Comparison of ENCODE assay signal across 8 mouse cellular contexts in the genomic region with DNA sequence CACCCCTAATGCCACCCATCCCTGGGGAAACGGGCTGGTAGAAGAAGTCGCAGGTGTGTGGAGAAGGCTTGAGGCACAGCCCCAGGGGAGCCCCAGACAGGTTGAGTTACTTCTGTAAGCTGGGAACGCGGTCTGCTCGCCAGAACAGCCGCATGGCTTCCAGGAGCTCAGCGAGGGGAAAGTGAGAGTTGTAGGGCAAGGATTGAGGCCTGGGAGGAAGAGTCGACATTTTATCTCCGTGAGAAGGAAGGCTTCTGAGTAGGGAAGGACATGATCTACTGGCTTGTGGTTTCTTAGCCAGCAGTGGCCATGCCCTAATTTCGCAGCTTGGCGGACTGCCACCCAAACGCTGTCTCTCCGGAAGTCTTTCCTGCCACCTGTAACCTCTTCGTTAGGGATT. TPM values are rescaled to one million over a fixed set of nuclear protein-coding genes. Genes with fewer than 3 reads are reported as not detected.
DNase-seq lines count a peak whose midpoint lies in the region; ATAC-seq lines count a peak whose summit lies in the region.

No protein-coding gene starts in this region.

- DNase-seq in gastrocnemius, postnatal 10 days: peak; percentile 25
- no peak for DNase-seq in gastrocnemius, adult 18-20 months (ENCODE audit: low spot score)
- DNase-seq in cerebellum, postnatal 10 days: peak; percentile 69 to 73
- no peak for DNase-seq in liver, embryonic 13.5 days
- no peak for DNase-seq in right cerebral cortex, adult 18-20 months

- no peaks in the 10 kb centered on the region for H3K36me3 ChIP-seq in hindbrain, embryonic 13.5 days
- H3K36me3 ChIP-seq in liver, embryonic 13.5 days: no peaks in the 10 kb centered on the region
- no peaks in the 10 kb centered on the region for H3K36me3 ChIP-seq in stomach, embryonic 14.5 days (ENCODE audit: control insufficient read depth, insufficient read depth, low read length)

- ATAC-seq in CD4-positive, CD25-positive, alpha-beta regulatory T cell, adult 4 months: peak; percentile 13
- ATAC-seq in hindbrain, embryonic 13.5 days (ENCODE audit: low FRiP score): no peak
- no peak for ATAC-seq in liver, embryonic 13.5 days (ENCODE audit: low read depth)
- no peak for ATAC-seq in stomach, embryonic 14.5 days (ENCODE audit: insufficient number of reproducible peaks, insufficient read depth, low FRiP score, low read depth)

- peak overlapping the region; percentile 80; the same call in 1 of the 2 replicates for H3K9ac ChIP-seq in hindbrain, embryonic 13.5 days
- H3K9ac ChIP-seq in liver, embryonic 13.5 days: no peak overlapping the region
- no peak overlapping the region for H3K9ac ChIP-seq in stomach, embryonic 14.5 days (replicated peaks; ENCODE audit: low read depth, low read length)

- peaks cover 53% of the 10 kb centered on the region for H3K27me3 ChIP-seq in hindbrain, embryonic 13.5 days
- peaks cover 53% of the 10 kb centered on the region for H3K27me3 ChIP-seq in liver, embryonic 13.5 days
- peaks cover 19% of the 10 kb centered on the region for H3K27me3 ChIP-seq in stomach, embryonic 14.5 days (ENCODE audit: control insufficient read depth, insufficient read depth, low read length)

- H3K4me1 ChIP-seq in hindbrain, embryonic 13.5 days (replicated peaks): peaks cover 16% of the 10 kb centered on the region
- 0 out of 2 replicates have a peak, but pooled peaks cover 4% of the 10 kb centered on the region for H3K4me1 ChIP-seq in liver, embryonic 13.5 days (replicated peaks)
- no peaks in the 10 kb centered on the region for H3K4me1 ChIP-seq in stomach, embryonic 14.5 days (ENCODE audit: control insufficient read depth, insufficient read depth, low read length)

- H3K27ac ChIP-seq in hindbrain, embryonic 13.5 days: no peak overlapping the region
- no peak overlapping the region for H3K27ac ChIP-seq in liver, embryonic 13.5 days
- no peak overlapping the region for H3K27ac ChIP-seq in stomach, embryonic 14.5 days (ENCODE audit: low read length)

- peak overlapping the region; percentile 96 for H3K4me2 ChIP-seq in hindbrain, embryonic 13.5 days
- peak overlapping the region; percentile 64; the same call in 1 of the 2 replicates for H3K4me2 ChIP-seq in liver, embryonic 13.5 days
- peak overlapping the region; percentile 96 for H3K4me2 ChIP-seq in stomach, embryonic 14.5 days (replicated peaks; ENCODE audit: low read depth, low read length)

- 7% methylated on average over 14 of the region's 14 CpGs for WGBS in hindbrain, embryonic 13.5 days
- WGBS in liver, embryonic 13.5 days (ENCODE audit: insufficient replicate concordance): 6% methylated on average over 14 of the region's 14 CpGs
- 2% methylated on average over 14 of the region's 14 CpGs for WGBS in stomach, embryonic 14.5 days

- no peaks in the 10 kb centered on the region for H3K9me3 ChIP-seq in hindbrain, embryonic 13.5 days
- H3K9me3 ChIP-seq in liver, embryonic 13.5 days (replicated peaks): no peaks in the 10 kb centered on the region
- no peaks in the 10 kb centered on the region for H3K9me3 ChIP-seq in stomach, embryonic 14.5 days (ENCODE audit: control insufficient read depth, low read depth, low read length)

- H3K4me3 ChIP-seq in hindbrain, embryonic 13.5 days: peak overlapping the region; percentile 68
- peak overlapping the region; percentile 43 for H3K4me3 ChIP-seq in liver, embryonic 13.5 days (replicated peaks)
- peak overlapping the region; percentile 49; the same call in 1 of the 2 replicates for H3K4me3 ChIP-seq in stomach, embryonic 14.5 days (ENCODE audit: low read depth, low read length)

RNA-seq across cellular contexts. Expression of gene Dnajc6, which starts 0.9 kb away (rescaled TPM):
- total RNA-seq in gastrocnemius, postnatal 10 days (2021): under 1 TPM; 0.73 to 0.90 TPM
- under 1 TPM; 0.19 to 0.41 TPM for total RNA-seq in gastrocnemius, adult 18-20 months (2021)
- 1 to 10 TPM; 2.3 to 3.1 TPM for polyA plus RNA-seq in CD4-positive, CD25-positive, alpha-beta regulatory T cell, adult 4 months (2017; shearing (Covaris generic))
- polyA plus RNA-seq in hindbrain, embryonic 13.5 days (2015; fragmentation: Nextera tagmentation; extraction: Ambion mirVana): 31.2 and 33.5 TPM in 2 replicates
- polyA plus RNA-seq in liver, embryonic 13.5 days (2015; fragmentation: Nextera tagmentation; extraction: Ambion mirVana): 0.12 and 0.14 TPM in 2 replicates
- 2.4 and 2.8 TPM in 2 replicates for polyA plus RNA-seq in stomach, embryonic 14.5 days (2014; fragmentation: Nextera tagmentation; extraction: Ambion mirVana)

Comparison
In these comparisons a context has a peak if more than half of its experiments do, and no peak if none do; other contexts are left out.
1. DNase-seq: peak in gastrocnemius, postnatal 10 days (single experiment) and cerebellum, postnatal 10 days (2 of 2); none in gastrocnemius, adult 18-20 months (single experiment), liver, embryonic 13.5 days (single experiment) and right cerebral cortex, adult 18-20 months (single experiment).
2. Peak in every context shown above with its lines, with median percentiles within 50 percentile points of each other: H3K4me2 ChIP-seq and H3K4me3 ChIP-seq.